Mouse (Mus musculus): ENCODE data around the gene Naa50. TPM values are rescaled to one million over a fixed set of nuclear protein-coding genes. Genes with fewer than 3 reads are reported as not detected.

The Naa50 gene
- total and polyA plus RNA-seq, 3 experiments: 40.1 to 200 (median 122) TPM

GRCm38 (mm10) chr16:44187172-44187571 lies 47.5 kb downstream of the Naa50 start:
- Histone ChIP-seq H3K27me3 (replicated peaks) (no peaks in the 10 kb centered on the region), H3K27ac (ENCODE audit: insufficient read depth, low read depth) (no peak overlapping the region), H3K4me1 (ENCODE audit: control insufficient read depth in 1 of 2, insufficient read depth in 2 of 2) (peaks cover 0 to 4% of the 10 kb centered on the region in 2 experiments; a peak in 2 of 4 replicates), H3K9me3 (replicated peaks; ENCODE audit: low read length) (peaks cover 5% of the 10 kb centered on the region), H3K4me2 (ENCODE audit: insufficient read depth, low read depth, poor library complexity, severe bottlenecking) (no peak overlapping the region), H3K79me2 (replicated peaks; ENCODE audit: control insufficient read depth, extremely low read depth, insufficient read depth, poor library complexity, severe bottlenecking) (0 out of 2 replicates have a peak, but pooled peaks cover 2% of the 10 kb centered on the region), H3K36me3 (replicated peaks in 1 of 2; ENCODE audit: control insufficient read depth in 1 of 2, insufficient read depth in 1 of 2, low read length in 1 of 2) (peaks cover 0 to 21% of the 10 kb centered on the region in 2 experiments), H3K9ac (ENCODE audit: insufficient read depth, low read depth) (no peak overlapping the region), H3K4me3 (replicated peaks in 1 of 3; ENCODE audit: low read depth in 2 of 3, low read length in 2 of 3, poor library complexity in 1 of 3) (no peak overlapping the region)
- no peak for DNase-seq (ENCODE audit: extremely low read depth)
- dilution Hi-C loops (cut with MboI; ENCODE audit: extremely low pct_ligation_motif_present, extremely low pct_unique_long_range_greater_than_20kb, low sequenced_read_pairs): no loop called here
- in situ Hi-C loops (cut with MboI; ENCODE audit: low pct_ligation_motif_present, low pct_unique_long_range_greater_than_20kb, low sequenced_read_pairs): no loop called here
- TF ChIP-seq RCOR1 (conservative IDR thresholded peaks at IDR 0.05; ENCODE audit: low read depth, low read length): no peak
- no peak for TF ChIP-seq USF1 (IDR thresholded peaks at IDR 0.05; ENCODE audit: low read depth, low read length)
- TF ChIP-seq ELF1 (IDR thresholded peaks at IDR 0.05; ENCODE audit: low read depth, low read length): no peak
- TF ChIP-seq TCF12 (IDR thresholded peaks at IDR 0.05; ENCODE audit: low read depth, low read length): no peak
- TF ChIP-seq JUN (IDR thresholded peaks at IDR 0.05; ENCODE audit: insufficient read depth, low read depth, low read length): no peak
- TF ChIP-seq POLR2AphosphoS2 (IDR thresholded peaks at IDR 0.05; ENCODE audit: low read depth, low read length): no peak
- TF ChIP-seq BHLHE40 (IDR thresholded peaks at IDR 0.05; ENCODE audit: low read depth, low read length): no peak
- no peak for TF ChIP-seq HCFC1 (IDR thresholded peaks at IDR 0.05; ENCODE audit: low read depth, low read length)
- TF ChIP-seq MAZ (IDR thresholded peaks at IDR 0.05; ENCODE audit: low read depth, low read length): no peak
- no peak for TF ChIP-seq E2F4 (IDR thresholded peaks at IDR 0.05; ENCODE audit: insufficient replicate concordance, low read depth, low read length)
- TF ChIP-seq TBP (conservative IDR thresholded peaks at IDR 0.05; ENCODE audit: low read depth, low read length): no peak
- no peak for TF ChIP-seq CHD2 (IDR thresholded peaks at IDR 0.05; ENCODE audit: low read length)
- no peak for TF ChIP-seq MAX (IDR thresholded peaks at IDR 0.05; ENCODE audit: low read length)
- no peak for TF ChIP-seq ETS1 (conservative IDR thresholded peaks at IDR 0.05; ENCODE audit: low read depth, low read length)

- Histone ChIP-seq H3K27ac (ENCODE audit: insufficient read depth, low read depth) (no peak overlapping the region), H3K9me3 (replicated peaks; ENCODE audit: low read length) (peaks cover 5% of the 10 kb centered on the region), H3K27me3 (replicated peaks) (no peaks in the 10 kb centered on the region), H3K4me2 (ENCODE audit: insufficient read depth, low read depth, poor library complexity, severe bottlenecking) (no peak overlapping the region), H3K79me2 (replicated peaks; ENCODE audit: control insufficient read depth, extremely low read depth, insufficient read depth, poor library complexity, severe bottlenecking) (0 out of 2 replicates have a peak, but pooled peaks cover 2% of the 10 kb centered on the region), H3K9ac (ENCODE audit: insufficient read depth, low read depth) (no peak overlapping the region), H3K36me3 (replicated peaks in 1 of 2; ENCODE audit: control insufficient read depth in 1 of 2, insufficient read depth in 1 of 2, low read length in 1 of 2) (peaks cover 0 to 22% of the 10 kb centered on the region in 2 experiments), H3K4me1 (ENCODE audit: control insufficient read depth in 1 of 2, insufficient read depth in 2 of 2) (peaks cover 0 to 4% of the 10 kb centered on the region in 2 experiments; a peak in 2 of 4 replicates), H3K4me3 (replicated peaks in 1 of 3; ENCODE audit: low read depth in 2 of 3, low read length in 2 of 3, poor library complexity in 1 of 3) (no peak overlapping the region)
- in situ Hi-C loops (cut with MboI; ENCODE audit: low pct_ligation_motif_present, low pct_unique_long_range_greater_than_20kb, low sequenced_read_pairs): no loop called here
- dilution Hi-C loops (cut with MboI; ENCODE audit: extremely low pct_ligation_motif_present, extremely low pct_unique_long_range_greater_than_20kb, low sequenced_read_pairs): no loop called here
- no peak for TF ChIP-seq ZC3H11A (IDR thresholded peaks at IDR 0.05; ENCODE audit: low read depth, low read length)
- TF ChIP-seq CTCF (conservative IDR thresholded peaks at IDR 0.05 in 1 of 2, IDR thresholded peaks at IDR 0.05 in 1 of 2; ENCODE audit: low read depth in 2 of 2, low read length in 2 of 2): peak in 1 of 2 experiments; percentile 11; a peak in 1 of 4 replicates
- no peak for TF ChIP-seq SMC3 (IDR thresholded peaks at IDR 0.05; ENCODE audit: low read depth, low read length)
- TF ChIP-seq ZMIZ1 (IDR thresholded peaks at IDR 0.05; ENCODE audit: low read depth, low read length): no peak
- DNase-seq (ENCODE audit: extremely low read depth): no peak
Observed at GRCm38 (mm10) chr16:44188766-44189165, 49.1 kb downstream of the Naa50 start.

All from CH12.LX (cell line).